Mouse (Mus musculus) midbrain, embryonic 11.5 days (tissue): Measurements from ENCODE around the gene Thoc7. TPM values are rescaled to one million over a fixed set of nuclear protein-coding genes. Genes with fewer than 3 reads are reported as not detected.
A peak's percentile ranks its signal among the peaks of the same experiment; 100 is the strongest.

Source experiments
- ATAC-seq: fragments of 200-750 bp; cut with Nextera tagmentation; 2 replicates; pipeline ENCODE4 v1.8.0; 2017; ENCODE audit warnings: moderate TSS enrichment, moderate library complexity; ENCODE audit not compliant: low FRiP score
- DNase-seq: peaks from one replicate; pipeline ENCODE4 v3.0.0; 2015; ENCODE audit warnings: low spot score; ENCODE audit errors: missing footprints
- H3K27ac ChIP-seq: fragments of 300-500 bp; sonication (generic); 2 replicates; pipeline ENCODE4 v1.5.1; 2014; ENCODE audit warnings: low read depth, low read length
- H3K27me3 ChIP-seq: fragments of 300-500 bp; sonication (generic); 2 replicates; pipeline ENCODE4 v1.6.1; 2014; ENCODE audit warnings: mild to moderate bottlenecking, low read length, moderate library complexity, mixed read lengths; ENCODE audit not compliant: control insufficient read depth, insufficient read depth
- H3K36me3 ChIP-seq: fragments of 300-500 bp; sonication (generic); 2 replicates; pipeline ENCODE4 v1.6.1; 2014; ENCODE audit warnings: mild to moderate bottlenecking, low read length, moderate library complexity, mixed read lengths; ENCODE audit not compliant: control insufficient read depth, insufficient read depth
- H3K4me1 ChIP-seq: fragments of 300-500 bp; sonication (generic); 2 replicates; pipeline ENCODE4 v1.6.1; 2014; ENCODE audit warnings: low read length; ENCODE audit not compliant: control insufficient read depth, insufficient read depth
- H3K4me2 ChIP-seq: fragments of 300-500 bp; sonication (generic); 2 replicates; pipeline ENCODE4 v1.6.1; 2014; ENCODE audit warnings: mild to moderate bottlenecking, moderate library complexity
- H3K4me3 ChIP-seq: fragments of 300-500 bp; sonication (generic); 2 replicates; pipeline ENCODE4 v1.5.1; 2014; ENCODE audit warnings: low read depth, low read length
- H3K9ac ChIP-seq: fragments of 300-500 bp; sonication (generic); 2 replicates; pipeline ENCODE4 v1.6.1; 2014; ENCODE audit warnings: low read length
- H3K9me3 ChIP-seq: fragments of 300-500 bp; sonication (generic); 2 replicates; pipeline ENCODE4 v1.6.1; 2016; ENCODE audit warnings: low read length; ENCODE audit not compliant: control insufficient read depth
- WGBS: fragments of 180-500 bp; shearing (Covaris S2); extraction: QIAGEN DNeasy Blood & Tissue Kit; methylation state at CpG from one replicate; pipeline ENCODE4 v1.1.7; 2014; 5-methylcytosine and 5-hydroxymethylcytosine counted together
- polyA plus RNA-seq: library from polyadenylated mRNA; unstranded; fragments of >200 nt; fragmentation: Nextera tagmentation; extraction: Ambion mirVana; gene quantifications from 2 replicates; pipeline ENCODE4 v1.2.1, GENCODE M21; 2014

Gene Thoc7
- 268 and 279 TPM in 2 replicates for polyA plus RNA-seq

DNA sequence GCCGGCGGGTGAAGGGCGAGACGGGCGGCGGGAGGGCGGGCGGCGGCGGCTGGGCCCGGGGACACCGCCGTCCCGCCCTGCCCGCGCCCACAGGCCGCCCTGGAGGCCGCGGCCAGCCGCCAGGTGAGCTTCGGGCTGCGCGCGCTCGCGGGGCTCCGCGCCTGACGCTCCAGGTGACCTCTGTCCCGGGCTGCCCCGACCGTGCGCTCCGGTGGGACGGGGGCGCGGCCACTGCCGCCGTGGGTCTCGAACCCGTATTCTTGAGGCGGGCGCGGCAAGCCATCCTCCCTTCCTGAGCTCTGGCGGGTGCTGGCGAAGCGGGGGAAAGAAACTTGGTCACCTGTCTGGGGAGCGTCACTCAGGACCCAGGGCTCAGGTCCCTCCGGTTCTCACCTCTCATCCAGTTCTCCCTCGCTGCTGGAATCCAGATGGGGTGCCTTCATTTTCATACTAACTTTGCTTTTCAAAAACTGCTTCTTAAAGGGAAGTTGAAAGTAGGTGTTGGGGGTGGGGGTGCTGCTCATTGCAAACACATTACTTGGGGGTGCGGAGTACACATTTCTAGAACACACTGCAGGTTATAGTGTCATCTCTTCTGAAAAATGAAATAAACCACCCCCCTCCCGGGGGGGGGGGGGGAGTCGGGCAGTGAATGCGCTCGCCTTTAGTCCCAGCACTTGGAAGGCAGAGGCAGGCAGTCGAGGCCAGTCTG lies at the start of gene Thoc7, which contains the start of gene Atxn7:
Gene Thoc7, minus strand, starts transcription at position 452 of the 712 bp plus-strand sequence.
Gene Atxn7, plus strand, starts transcription at position 40 of the 712 bp plus-strand sequence.
- H3K27me3 ChIP-seq, result no peaks in the 10 kb centered on the region
- peak; percentile 94 for DNase-seq
- H3K27ac ChIP-seq, result peak within 1 kb of the TSS; percentile 83
- peak within 1 kb of the TSS; percentile 67 for H3K4me2 ChIP-seq
- peak; percentile 74 for ATAC-seq
- peak within 1 kb of the TSS; percentile 87 for H3K4me3 ChIP-seq
- H3K9me3 ChIP-seq, result no peaks in the 10 kb centered on the region
- peaks cover 9% of the 10 kb centered on the region; the same call in 1 of the 2 replicates for H3K4me1 ChIP-seq
- no peaks in the 10 kb centered on the region for H3K36me3 ChIP-seq
- WGBS, result 5% methylated on average over 49 of the region's 56 CpGs
- peak within 1 kb of the TSS; percentile 98 for H3K9ac ChIP-seq

DNA sequence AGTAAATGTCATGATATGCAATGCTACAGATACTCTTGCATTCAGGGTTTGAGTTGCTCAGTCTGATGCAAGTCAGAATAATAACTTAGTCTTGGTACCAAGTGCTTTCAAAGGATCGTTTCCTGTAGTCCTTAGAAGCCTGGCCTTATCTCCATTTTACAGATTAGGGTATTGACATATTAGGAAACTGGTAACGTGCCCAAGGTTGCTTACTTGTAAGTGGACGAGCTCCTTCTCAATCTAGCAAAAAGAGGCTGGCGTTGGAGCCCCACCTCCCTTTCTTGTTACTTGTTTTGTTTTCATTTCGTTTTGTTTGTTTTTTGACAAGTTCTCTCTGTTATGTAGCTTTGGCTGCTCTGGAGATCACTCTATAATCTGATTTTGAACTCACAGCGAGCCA lies 48.1 kb upstream of the Thoc7 start:
- 77% methylated on average over 6 of the region's 6 CpGs for WGBS
- no peaks in the 10 kb centered on the region for H3K9me3 ChIP-seq

DNA sequence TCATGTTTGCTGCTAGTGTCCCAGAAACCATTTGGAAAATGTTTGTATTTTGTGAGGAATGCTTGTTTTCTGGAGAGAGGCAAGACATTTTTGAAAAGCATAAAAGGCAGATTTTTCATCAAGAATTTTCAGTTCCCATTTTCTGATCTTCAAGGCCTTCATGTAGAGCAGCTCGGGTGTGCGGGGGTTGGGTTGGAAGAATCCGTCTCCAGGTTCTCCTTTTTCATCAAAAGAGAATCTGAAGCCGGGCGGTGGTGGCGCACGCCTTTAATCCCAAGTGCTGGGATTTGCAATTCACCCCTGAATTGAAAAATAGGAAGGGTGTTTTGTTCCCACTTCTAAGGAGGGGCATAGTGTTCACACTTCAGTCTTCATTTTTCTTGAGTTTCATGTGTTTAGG lies 41.1 kb upstream of the Thoc7 start:
- H3K4me3 ChIP-seq, result no peak overlapping the region
- 88% methylated on average over 7 of the region's 7 CpGs for WGBS
- H3K36me3 ChIP-seq, result no peaks in the 10 kb centered on the region
- no peaks in the 10 kb centered on the region for H3K9me3 ChIP-seq
- H3K27ac ChIP-seq, result no peak overlapping the region
- no peaks in the 10 kb centered on the region for H3K27me3 ChIP-seq
- no peak for ATAC-seq
- DNase-seq, result no peak
- no peaks in the 10 kb centered on the region for H3K4me1 ChIP-seq
- H3K9ac ChIP-seq, result no peak overlapping the region
- H3K4me2 ChIP-seq, result no peak overlapping the region

More for the DNA sequence above, 48.1 kb upstream of the Thoc7 start:
- Histone ChIP-seq H3K9ac (no peak overlapping the region), H3K4me1 (peaks cover 10% of the 10 kb centered on the region), H3K27ac (no peak overlapping the region), H3K27me3 (no peaks in the 10 kb centered on the region), H3K4me2 (no peak overlapping the region), H3K4me3 (no peak overlapping the region), H3K36me3 (no peaks in the 10 kb centered on the region)
- DNase-seq, result no peak
- no peak for ATAC-seq

DNA sequence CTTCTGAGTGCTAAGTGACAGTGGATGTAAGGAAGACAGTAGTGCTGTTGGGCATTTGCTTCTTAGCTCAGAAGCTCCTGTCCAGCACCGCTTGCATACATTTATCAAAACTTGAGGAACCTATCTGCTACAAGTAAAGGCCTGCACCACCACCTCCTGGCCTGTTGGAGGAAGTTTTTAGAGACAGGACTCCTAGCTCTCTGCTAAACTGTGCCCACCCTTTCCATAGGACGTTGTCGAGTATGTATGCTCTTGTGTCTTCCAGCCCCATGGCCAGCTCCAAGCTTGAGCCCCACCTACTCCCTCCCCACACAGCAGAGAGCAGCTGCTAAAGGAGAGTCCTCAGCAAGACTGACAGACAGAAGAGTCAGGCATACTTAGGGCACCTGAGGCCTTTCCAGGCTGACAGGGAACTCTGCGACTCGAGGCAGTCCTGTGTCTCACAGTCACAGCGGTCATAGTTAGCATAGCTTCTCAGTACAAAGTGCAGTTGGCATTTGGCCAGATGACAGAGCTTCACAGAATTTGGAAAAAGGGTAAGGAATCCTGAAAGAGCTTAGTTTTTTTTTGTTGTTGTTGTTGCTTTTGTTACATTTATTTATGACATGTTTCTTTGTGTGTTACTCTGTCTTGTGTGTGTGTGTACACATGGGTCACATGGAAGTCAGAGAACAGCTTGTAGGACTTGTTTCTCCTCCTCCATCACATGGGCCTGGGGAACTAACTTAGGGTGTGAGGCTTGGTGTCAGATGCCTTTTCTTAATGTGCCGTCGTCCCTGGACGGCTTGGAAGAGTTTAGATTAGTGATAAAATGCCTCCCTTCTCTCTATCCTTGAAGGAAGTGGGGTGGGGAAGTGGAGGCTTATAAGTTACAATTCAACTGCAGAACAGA lies 33.8 kb upstream of the Thoc7 start:
- no peak overlapping the region for H3K9ac ChIP-seq
- H3K27me3 ChIP-seq, result no peaks in the 10 kb centered on the region
- no peak for ATAC-seq
- no peaks in the 10 kb centered on the region for H3K4me1 ChIP-seq
- no peak overlapping the region for H3K4me2 ChIP-seq
- no peak overlapping the region for H3K4me3 ChIP-seq
- H3K36me3 ChIP-seq, result no peaks in the 10 kb centered on the region
- H3K27ac ChIP-seq, result no peak overlapping the region
- no peak for DNase-seq
- WGBS, result 83% methylated on average over 9 of the region's 9 CpGs
- H3K9me3 ChIP-seq, result no peaks in the 10 kb centered on the region

DNA sequence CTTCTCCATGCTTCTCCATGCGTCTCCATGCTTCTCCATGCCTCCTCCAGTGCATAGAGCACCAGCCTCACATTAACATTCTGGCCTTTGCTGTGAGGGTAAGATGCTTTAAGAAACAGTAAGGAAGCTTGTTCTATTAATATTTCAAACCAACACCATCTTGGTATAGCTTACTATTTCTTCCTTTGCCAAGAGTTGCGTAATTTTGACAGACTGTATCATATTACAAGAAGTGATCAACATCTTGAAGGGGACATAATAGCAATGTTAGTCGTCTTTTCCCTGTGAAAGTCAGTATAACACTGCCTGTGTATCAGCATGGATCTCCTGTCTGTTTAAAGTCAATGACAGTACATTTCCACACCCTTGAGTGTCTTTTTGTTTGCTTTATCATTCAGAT lies 29.1 kb upstream of the Thoc7 start:
- 86% methylated on average over 3 of the region's 3 CpGs for WGBS
- H3K4me2 ChIP-seq, result no peak overlapping the region

DNA sequence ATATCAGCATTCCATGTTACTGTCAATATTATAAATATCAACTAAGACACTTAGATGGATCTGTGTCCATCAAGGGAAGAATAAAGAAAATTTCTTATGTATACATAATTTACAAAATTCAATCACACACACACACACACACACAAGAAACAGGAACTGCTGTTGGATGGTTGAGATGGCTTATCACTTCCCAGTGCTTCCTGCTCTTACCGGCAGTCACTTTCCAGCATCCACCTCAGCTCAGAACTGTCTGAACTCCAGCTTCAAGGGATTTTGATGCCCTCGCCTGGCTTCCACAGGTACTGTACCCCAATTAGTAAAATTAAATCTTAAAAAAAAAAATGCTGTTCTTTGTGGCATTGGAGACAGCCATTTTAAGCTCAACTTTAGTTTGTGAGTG lies 26.7 kb upstream of the Thoc7 start:
- Histone ChIP-seq H3K4me2 (no peak overlapping the region), H3K4me3 (no peak overlapping the region), H3K36me3 (no peaks in the 10 kb centered on the region), H3K27me3 (no peaks in the 10 kb centered on the region), H3K27ac (no peak overlapping the region), H3K9ac (no peak overlapping the region), H3K9me3 (no peaks in the 10 kb centered on the region), H3K4me1 (no peaks in the 10 kb centered on the region)
- ATAC-seq (no peak), DNase-seq (no peak)
- WGBS, result 79% methylated on average over 2 of the region's 2 CpGs

More for the DNA sequence above, 29.1 kb upstream of the Thoc7 start:
- DNase-seq (no peak), ATAC-seq (no peak)
- Histone ChIP-seq H3K9ac (no peak overlapping the region), H3K4me1 (no peaks in the 10 kb centered on the region), H3K4me3 (no peak overlapping the region), H3K36me3 (no peaks in the 10 kb centered on the region), H3K27me3 (no peaks in the 10 kb centered on the region), H3K9me3 (no peaks in the 10 kb centered on the region), H3K27ac (no peak overlapping the region)

DNA sequence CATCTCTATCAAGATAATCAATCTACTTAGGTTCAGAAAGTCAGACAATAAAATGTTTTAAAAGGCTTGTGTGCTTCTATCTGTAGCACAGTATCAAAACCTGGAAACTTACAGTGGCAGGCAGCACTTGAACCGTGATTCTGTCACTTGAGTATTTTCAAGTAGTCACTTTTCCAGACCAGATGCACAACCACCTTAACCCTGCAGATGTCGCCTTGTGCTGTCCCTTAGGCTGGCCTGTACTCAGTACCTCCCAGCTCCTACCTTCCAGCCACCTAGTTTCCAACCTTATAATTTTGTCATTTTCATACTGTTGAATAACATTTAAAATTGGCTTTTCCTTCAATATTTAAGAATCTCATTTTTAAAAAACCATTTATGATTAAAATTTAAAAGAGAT lies 20.5 kb upstream of the Thoc7 start:
- no peaks in the 10 kb centered on the region for H3K27me3 ChIP-seq
- WGBS, result 58% methylated on average over 2 of the region's 2 CpGs
- no peak for ATAC-seq

DNA sequence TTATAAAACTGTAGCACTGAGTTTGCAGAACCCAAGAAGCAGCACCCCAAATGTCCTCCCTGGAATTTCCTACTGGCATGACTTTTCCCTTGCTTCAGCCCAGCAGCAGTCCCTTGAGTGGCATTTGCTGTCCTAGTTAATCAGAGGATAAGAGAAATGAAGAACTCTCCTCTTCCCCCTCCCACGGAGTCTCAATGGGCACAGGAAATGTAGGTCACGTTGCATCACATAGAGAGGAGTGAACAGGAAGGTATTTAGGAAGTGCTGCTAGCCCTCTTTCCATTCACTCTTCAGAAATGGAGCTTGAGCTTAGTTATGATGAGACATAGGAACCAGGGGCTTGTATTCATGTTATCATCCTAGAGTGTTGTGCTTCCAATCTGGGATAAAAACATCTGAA lies 19.6 kb upstream of the Thoc7 start:
- no peaks in the 10 kb centered on the region for H3K4me1 ChIP-seq
- no peak for DNase-seq
- no peak overlapping the region for H3K4me3 ChIP-seq
- H3K9ac ChIP-seq, result no peak overlapping the region
- WGBS, result 47% methylated on average over 2 of the region's 2 CpGs
- H3K27me3 ChIP-seq, result no peaks in the 10 kb centered on the region
- no peak overlapping the region for H3K27ac ChIP-seq
- no peak overlapping the region for H3K4me2 ChIP-seq
- no peak for ATAC-seq
- no peaks in the 10 kb centered on the region for H3K36me3 ChIP-seq
- H3K9me3 ChIP-seq, result no peaks in the 10 kb centered on the region

More for the DNA sequence above, 20.5 kb upstream of the Thoc7 start:
- no peak for DNase-seq
- no peaks in the 10 kb centered on the region for H3K9me3 ChIP-seq
- H3K27ac ChIP-seq, result no peak overlapping the region
- no peak overlapping the region for H3K4me2 ChIP-seq
- H3K9ac ChIP-seq, result no peak overlapping the region
- H3K36me3 ChIP-seq, result no peaks in the 10 kb centered on the region
- H3K4me1 ChIP-seq, result no peaks in the 10 kb centered on the region
- H3K4me3 ChIP-seq, result no peak overlapping the region

DNA sequence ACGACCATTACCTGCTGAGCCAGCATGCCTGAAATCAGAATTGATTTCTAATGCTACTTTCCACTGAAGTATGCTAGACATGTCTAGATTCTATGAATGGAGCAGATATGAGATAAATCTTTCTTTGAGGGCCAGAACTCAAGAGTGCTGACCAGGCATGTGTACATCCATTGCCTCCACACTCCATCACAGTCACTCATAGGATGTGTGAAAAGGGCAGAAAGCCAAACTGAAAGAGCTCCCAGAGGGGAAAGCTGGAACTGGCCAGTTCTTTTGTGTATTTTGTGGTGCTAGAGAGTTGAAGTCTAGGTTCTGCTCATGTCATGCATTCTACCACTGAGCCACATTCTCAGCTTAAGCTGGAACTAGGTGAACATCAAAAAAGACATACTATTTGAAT lies 15.8 kb upstream of the Thoc7 start:
- WGBS, result 91% methylated on average over 1 of the region's 1 CpGs
- ATAC-seq (no peak), DNase-seq (no peak)
- no peaks in the 10 kb centered on the region for H3K27me3 ChIP-seq
- no peaks in the 10 kb centered on the region for H3K36me3 ChIP-seq
- H3K4me1 ChIP-seq, result no peaks in the 10 kb centered on the region
- no peak overlapping the region for H3K27ac ChIP-seq
- H3K4me3 ChIP-seq, result no peak overlapping the region
- H3K9me3 ChIP-seq, result no peaks in the 10 kb centered on the region
- H3K4me2 ChIP-seq, result no peak overlapping the region
- no peak overlapping the region for H3K9ac ChIP-seq
